Mouse (Mus musculus) testis, postnatal 14 days (tissue): ENCODE data around the gene Ets1.

Experiments used
- DNase-seq: peaks from one replicate; pipeline ENCODE4 v3.0.0; 2021; ENCODE audit warnings: low spot score

Gene Ets1

GRCm38 (mm10) chr9:32730656-32731590 is 94.9 kb downstream of the Ets1 start:
- DNase-seq = no peak

DNA sequence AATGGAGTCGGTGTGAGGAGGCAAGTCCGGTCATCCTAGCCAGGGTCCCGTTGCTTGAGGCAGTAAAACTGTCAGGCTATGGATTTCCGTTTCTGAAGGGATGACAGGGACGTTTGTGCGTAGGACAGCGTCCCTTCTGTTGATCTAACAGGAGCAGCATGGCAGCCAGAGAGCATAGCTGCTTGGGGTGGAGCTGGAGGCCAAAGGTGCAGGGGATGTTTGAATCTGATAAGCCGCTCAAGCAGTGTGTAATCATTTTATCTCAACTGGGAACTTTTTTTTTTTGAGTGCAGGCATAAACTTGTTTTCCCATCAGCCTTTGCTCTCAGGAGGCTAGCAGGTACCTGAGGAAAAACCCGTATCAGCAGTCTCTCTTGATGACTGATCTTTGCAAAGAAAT is 95.8 kb downstream of the Ets1 start:
- no peak for DNase-seq

DNA sequence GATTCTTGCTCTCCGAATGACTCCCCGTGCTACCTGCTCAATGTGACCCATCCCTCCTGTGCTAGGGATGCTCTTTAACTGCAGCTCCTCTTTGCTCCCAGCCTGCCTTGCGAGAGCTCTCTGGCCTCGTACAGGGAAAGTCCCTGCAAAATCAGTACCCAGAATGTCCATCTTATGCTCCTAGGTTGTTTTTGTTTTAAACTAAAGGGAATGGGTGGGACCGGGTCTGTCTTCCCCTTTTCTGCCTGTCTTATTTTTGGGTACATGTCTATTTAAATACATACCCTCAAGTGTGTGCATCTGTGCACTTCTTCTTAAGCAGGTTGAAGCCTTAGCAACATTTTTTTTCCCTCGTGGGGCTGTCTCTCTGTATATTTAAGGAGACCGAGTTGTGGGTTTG is 99.0 kb downstream of the Ets1 start:
- no peak for DNase-seq

- DNase-seq = no peak
Measured at GRCm38 (mm10) chr9:32736051-32736450, 100.0 kb downstream of the Ets1 start.

DNA sequence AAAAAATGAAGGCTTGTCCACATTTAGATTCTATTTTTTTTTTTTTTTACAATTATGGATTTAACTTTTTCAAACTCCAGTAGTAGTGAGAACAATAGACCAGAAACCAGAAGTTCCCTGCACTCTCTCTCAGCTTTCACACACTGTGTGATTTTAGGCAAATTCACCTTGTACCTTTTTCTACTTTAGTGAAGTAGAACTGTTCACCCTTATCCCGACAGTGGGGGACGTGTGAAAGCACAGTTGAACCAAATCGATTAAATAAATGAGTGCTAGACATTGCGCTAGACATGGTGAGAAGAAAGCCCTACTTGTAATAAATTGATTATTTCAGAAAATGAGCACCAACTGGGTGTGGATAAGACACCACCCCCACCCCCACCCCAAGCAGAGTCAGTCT is 104.0 kb downstream of the Ets1 start:
- no peak for DNase-seq

- no peak for DNase-seq
Measured at GRCm38 (mm10) chr9:32740751-32741387, 104.8 kb downstream of the Ets1 start.

DNA sequence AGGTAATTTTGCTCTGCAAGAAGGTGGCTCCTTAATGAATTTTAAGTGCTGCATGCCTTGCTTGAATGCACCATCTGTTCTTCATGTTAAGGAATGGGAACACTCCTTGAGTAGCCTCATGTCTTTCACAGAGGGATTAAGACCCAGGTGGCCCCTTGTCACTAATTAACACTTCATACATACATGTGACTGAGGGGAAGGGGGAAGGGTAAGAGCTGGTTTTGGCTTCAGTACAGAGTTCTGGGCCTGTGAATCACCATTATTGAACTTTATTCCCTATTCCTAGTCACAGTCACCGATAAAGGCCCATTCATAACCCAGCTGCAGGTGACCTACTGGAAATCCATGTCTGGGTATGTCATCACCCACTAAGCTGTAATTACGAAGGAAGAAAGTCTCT is 105.7 kb downstream of the Ets1 start:
- no peak for DNase-seq

- DNase-seq = no peak
Measured at GRCm38 (mm10) chr9:32743157-32743556, 107.1 kb downstream of the Ets1 start.

DNA sequence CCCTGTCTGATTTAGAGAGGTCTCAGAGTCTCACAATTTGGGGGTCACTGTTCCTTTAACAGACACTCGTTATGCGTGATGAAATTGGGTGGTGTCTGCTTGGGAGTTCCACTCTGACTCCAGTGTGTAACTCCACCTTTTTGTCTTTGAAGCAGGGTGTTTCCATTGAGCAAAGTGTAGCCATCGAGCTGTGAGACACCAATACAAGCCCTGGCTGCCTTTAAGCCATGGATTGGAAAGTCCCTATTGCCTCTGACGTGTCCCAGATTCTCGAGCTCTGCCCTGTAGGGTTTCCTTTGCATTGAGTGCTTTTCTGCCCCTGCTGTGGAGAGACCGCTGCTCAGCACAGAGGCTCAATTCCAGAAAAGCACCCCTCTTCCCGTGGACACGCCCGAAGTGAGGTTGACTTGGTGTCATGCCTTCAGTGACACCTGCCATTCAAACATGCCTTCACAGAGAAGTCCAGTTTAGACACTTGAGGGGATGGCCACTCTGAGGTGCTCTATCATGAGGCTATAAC is 107.7 kb downstream of the Ets1 start:
- DNase-seq = no peak

GRCm38 (mm10) chr9:32744288-32744687 is 108.3 kb downstream of the Ets1 start:
- no peak for DNase-seq

GRCm38 (mm10) chr9:32745079-32745763 is 109.2 kb downstream of the Ets1 start:
- no peak for DNase-seq

GRCm38 (mm10) chr9:32745998-32746397 is 110.0 kb downstream of the Ets1 start:
- DNase-seq = no peak

DNA sequence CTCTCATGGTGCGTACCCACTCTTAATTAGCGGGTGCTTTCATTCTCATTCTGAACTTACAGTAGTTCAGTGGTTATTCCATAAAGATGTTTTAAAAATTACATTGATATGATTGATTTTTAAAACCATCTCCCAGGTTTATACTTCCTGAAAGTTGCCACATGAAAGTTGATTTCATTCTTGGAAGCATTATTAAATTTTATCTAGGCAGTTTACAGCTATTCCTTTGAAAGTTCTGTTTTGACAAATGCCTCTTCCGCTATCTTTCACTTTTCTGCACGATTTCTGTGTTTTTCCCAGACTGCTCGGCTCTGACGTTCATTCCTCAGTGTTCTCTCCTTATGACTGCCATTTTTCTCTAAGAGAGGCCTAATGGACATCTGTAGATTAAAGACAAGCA is 110.6 kb downstream of the Ets1 start:
- no peak for DNase-seq

DNA sequence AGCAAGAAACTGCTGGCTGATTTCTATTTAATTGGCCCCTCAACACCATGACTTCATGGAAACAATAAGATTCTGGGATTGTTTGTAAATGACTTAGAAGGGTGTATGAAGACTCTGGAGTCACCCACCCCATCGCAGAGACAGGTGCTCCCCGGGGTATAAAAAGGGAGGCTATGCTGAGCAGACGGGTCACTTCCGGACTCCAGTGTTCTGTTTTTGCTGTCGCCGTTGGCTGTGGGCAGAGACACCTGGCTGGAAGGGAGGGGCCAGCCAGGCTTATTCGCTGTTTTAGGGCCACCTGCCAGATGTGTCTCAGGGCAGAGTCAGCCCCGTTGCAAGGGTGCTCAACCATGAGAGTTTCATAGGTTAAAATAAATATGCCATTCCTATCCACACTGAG is 111.6 kb downstream of the Ets1 start:
- DNase-seq = no peak

DNA sequence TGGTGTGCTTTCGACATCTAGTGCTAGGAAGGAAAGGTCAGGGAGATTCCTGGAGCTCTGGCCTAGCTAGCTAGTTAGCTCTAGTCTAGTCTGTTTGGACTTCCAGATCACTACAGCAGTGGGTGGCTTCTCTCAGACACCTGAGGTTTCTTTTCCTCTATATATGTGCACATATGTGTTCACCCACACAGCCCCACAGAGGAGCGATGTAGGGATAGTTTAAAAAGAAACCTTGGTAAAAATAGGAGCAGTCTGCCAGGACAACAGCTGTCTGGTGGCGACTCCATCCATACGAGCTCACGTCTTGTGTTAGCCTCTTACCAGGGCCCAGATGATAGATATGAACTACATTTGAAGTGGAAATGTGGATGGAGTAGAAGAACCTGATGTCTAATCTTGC is 112.5 kb downstream of the Ets1 start:
- no peak for DNase-seq

DNA sequence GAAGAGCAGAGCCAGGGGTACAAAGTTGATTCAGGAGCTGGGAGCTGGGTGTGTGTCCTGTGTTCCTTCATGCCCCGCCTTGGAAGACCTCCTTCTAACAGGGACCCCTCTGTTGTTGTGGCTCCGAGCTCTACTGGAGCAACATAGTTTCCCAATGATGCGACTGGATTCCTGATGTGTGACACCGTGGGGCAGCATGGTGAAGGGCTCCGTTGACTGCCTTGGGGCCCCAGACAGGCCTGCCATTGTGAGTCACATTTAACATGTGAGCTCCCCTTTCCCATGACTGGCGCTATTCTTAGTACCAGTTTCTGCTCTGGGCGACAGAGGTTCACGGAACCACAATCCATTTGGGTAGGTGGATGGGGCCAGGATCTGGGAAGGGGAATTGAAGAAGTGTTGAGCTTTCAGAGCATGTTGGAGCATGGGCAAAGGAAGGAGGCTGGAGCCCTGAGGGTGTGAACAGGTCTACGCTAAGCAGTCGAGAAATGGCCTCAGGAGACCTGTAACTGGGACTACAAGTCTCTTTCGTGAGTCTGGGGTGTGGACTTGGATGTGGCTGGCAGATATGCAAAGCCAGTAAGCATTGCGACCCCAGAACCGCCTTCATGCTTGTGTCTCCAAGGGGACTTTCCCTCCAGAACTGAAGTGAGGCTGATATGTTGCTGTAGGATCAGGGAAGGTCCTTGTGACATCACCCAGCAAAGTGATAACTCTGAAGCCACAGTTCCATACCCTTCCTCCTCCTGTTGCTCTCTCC is 113.9 kb downstream of the Ets1 start:
- DNase-seq = no peak

DNA sequence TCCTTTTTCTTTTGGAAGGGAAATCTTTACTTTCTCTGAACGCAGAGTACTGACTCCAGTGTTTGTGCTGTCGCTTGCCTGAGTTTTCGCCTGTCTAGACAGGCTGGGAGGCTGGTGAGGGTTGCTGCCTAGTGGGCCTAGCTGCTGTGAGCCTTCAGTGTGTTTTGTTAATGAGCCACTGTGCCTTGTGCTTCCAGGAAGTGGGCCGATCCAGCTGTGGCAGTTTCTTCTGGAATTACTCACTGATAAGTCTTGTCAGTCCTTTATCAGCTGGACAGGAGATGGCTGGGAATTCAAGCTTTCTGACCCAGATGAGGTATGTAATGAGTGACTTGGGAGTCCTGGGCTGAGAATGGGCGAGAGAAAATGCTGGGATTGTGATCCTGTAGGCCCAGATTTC is 116.6 kb downstream of the Ets1 start:
- DNase-seq = no peak

DNA sequence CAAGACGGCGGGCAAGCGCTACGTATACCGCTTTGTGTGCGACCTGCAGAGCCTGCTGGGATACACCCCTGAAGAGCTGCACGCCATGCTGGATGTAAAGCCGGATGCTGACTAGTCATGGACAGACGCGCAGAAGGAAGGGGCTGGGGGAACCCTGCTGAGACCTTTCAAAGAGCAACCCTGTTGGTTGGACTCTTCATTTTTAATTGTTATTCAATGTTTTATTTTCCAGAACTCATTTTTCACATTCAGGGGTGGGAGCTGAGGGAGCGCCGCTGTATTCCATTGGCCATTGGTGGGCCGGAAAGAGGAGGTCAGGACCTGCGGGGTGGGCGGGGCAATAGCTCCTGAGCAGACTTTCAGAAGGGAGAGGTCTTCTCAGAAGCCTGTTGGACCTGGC is 118.3 kb downstream of the Ets1 start:
- DNase-seq = no peak

DNA sequence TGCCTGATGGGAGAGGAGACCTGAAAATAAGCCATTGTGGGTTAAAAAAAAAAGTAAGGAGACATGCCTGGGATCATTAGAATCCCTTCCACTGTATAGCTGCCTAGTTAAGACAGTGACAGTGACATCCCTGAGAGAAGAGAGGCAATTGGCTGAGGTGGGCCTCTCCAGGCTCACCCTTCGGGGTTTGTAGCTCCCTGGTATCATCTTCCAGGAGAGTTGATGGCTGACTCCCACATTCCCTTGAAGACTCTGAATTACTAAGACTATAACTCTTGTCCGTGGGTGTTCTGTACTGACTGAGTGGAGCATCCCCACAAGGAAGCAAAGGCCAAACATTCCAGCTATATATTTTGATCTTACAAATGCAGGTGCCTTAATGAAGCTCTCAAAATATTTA is 120.0 kb downstream of the Ets1 start:
- DNase-seq = no peak

DNA sequence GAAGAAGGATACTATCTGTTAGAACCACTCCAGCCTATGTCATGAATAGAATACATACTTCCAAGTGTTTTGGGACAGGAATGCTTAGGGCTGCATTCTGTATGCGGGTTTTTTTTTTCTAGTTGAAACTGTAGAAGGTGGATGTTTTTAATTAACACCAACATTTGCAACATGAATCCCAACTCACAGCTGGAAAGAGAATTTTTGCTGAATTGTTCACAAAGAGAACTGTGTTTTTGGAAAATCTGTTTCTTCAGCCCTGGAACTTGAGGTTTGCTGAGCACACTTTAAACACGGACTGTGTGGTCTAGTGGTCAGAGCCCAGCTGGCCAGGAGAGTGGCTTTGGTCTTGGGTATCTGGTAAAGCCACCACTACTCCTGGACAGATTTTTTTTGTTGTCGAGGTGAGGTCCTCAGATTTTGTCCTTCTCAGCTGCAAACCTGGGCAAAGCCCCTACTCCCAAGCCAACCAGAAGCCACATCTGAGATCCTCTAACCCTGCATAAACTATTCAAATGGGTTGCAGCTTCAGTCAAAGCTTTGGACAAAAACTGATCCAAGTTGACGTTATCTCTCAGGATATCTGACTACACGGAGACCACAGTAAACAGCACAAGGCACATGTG is 122.4 kb downstream of the Ets1 start:
- DNase-seq = no peak

DNA sequence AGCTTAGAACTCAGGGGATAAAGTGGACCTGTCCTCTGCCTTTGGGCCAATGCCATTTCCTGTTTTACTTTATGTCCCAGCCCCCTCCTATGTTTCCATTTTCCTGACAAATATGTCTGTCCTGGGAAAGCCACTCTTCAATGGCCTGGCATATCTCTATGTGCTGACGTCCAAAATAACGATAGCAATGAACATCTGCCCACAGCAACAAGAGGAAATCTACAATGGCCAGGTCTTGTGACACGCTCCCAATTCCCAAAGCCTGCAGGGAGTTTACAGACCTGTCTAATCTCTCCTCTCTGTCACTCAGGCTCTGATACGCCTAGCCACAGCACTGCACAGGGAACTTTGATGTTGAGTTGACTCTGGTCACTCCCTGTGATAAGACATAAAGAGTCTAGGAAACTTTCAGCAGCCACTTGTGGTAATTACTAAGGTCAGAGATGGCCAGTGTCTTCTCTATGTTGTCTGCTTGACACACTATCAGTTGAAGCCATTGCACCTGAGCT is 124.7 kb downstream of the Ets1 start:
- no peak for DNase-seq
